Mouse (Mus musculus) layer of hippocampus, adult 2 months (tissue): ENCODE data around the gene Tpcn2. TPM values are rescaled to one million over a fixed set of nuclear protein-coding genes. Genes with fewer than 3 reads are reported as not detected.

Experiments used
- DNase-seq, 2 experiments: peaks; one replicate each; pipeline ENCODE4 v3.0.0; 2022; ENCODE audit warnings: low spot score in 2 of 2
- H3K27ac ChIP-seq: fragments of 200-600 bp; 2 replicates; pipeline ENCODE4 v1.8.1; 2022
- H3K4me3 ChIP-seq: fragments of 200-600 bp; 2 replicates; pipeline ENCODE4 v1.8.1; 2022; ENCODE audit warnings: mild to moderate bottlenecking
- CTCF ChIP-seq: fragments of 200-600 bp; conservative IDR thresholded peaks from 2 replicates; pipeline ENCODE4 v1.8.1; 2022; ENCODE audit warnings: antibody characterized with exemption, mild to moderate bottlenecking, moderate library complexity
- total RNA-seq, 2 experiments: library from RNA; stranded (reverse); gene quantifications; 2 replicates each; pipeline ENCODE4 v1.2.3; 2021

Gene Tpcn2
- total RNA-seq, 2 experiments from 2014 or later, result 5.8 to 8.3 TPM

DNA sequence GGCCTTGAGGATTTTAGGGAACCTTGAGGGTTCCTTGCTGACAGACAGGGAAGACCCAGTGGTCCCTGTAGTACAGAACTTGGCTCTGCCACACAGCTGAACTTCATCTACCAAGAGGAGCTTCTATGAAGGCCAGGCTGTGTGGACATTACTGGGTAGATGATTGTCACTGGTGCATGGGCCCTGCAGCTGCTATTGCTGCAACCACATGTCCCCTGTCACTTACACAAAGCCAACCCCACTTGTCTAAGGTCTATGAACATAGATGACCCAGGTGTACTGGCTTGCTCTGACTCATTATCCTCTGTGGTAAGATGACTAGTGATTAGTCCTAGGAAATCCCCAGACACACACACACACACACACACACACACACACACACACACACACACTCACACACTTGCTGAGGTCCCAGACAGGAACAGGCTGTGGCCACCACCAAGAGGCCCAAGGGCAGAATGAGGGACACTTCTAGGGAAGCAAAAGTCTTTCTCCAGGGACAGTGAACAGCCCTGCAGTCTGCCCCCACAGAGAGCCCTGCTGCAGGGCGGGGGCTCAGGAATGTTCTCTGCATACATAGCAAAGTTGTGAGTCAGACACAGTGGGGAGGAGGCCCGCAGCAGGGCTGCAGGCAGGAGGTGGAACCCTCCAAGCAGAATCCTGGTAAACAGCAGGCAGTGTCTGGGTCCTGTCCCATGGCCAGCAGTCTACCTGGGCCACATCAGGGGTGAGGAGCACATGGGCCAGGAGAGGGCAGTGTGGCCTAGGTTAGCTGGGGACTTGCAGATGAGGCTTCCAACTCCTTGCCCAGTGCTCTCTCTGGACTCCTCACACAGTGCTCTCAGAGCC, 61.7 kb downstream of the Tpcn2 start:
- Histone ChIP-seq H3K27ac (no peak overlapping the region), H3K4me3 (no peak overlapping the region)
- TF ChIP-seq CTCF, result peak; percentile 44
- DNase-seq, result peak; percentile 13 to 41

DNA sequence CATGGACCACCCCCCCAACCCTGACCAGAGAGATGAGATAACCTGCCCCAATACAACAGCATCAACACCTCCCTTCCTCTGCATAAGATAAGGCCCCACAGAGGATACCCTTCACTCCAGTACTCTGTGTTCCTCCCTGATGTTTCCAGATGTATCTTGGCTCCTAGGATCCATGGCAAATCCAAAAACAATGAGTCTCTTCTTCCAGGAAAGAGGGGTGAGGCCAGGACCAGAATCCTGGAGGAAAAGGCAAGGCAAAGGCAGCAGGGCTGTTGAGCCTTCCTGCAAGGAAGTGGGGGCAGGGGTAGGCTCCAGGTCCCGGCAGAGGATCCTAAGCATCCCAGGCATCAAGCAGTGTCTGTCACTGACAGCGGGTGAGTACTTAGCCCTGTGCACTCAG, 62.5 kb downstream of the Tpcn2 start:
- no peak overlapping the region for H3K4me3 ChIP-seq
- H3K27ac ChIP-seq, result no peak overlapping the region
- no peak for DNase-seq
- no peak for TF ChIP-seq CTCF

DNA sequence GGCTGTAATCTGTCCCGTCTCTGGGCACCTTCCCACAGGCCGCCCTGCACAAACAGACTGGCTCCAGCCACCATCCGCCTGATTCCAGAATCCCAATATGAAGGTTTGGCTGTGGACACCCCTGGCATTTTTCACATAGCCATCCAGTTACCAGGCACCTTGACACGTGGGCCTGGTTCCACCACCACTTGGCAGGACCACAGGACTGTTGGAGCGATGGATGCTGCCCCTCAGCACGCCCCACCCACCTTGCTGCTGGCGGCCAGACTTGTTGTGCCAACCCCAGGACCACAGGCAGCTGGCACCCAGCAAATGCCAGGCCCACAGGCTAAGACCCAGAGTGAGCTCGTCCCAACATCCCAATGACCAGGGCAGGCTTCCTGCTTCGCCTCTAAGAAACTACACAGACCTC, 64.4 kb downstream of the Tpcn2 start:
- no peak overlapping the region for H3K4me3 ChIP-seq
- no peak overlapping the region for H3K27ac ChIP-seq
- DNase-seq, result no peak
- TF ChIP-seq CTCF, result no peak

DNA sequence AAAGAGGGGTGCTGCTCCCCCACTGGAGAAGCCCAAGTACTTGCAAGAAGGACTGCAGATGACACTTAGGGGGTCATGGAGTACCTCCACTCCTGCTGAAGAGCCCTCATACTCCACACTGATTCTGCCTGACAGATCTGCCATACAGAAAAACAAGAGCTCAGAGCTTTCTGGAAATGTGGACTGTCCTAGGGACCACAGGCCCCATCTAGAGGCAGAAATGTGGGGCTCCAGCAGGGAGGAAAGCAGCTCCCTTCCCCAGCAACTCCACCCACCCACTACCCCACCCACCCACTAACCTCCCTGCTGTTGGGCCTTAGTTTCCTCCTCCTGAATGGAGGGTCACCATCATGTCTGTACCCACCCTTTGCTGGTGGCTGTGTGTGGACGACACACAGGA, 67.2 kb downstream of the Tpcn2 start:
- Histone ChIP-seq H3K4me3 (no peak overlapping the region), H3K27ac (no peak overlapping the region)
- DNase-seq, result no peak
- peak; percentile 62 for TF ChIP-seq CTCF

DNA sequence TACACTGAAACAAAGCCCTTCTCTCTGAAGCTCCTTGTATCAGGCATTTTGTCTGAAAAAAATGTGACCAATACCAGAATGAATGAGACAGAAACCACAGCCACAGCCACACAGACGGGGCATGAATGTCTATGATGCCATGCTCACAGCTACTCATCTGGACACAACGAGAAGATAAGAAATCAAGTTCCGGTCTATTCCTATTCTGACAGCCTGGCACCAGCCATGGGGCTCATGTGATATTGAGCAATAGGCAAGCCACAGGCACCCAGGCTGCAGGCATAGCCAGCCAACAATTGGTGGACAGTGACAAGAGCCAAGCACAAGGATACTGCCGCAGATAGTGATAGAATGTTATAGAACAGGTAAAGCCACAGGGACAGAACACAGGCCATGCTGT, 68.3 kb downstream of the Tpcn2 start:
- no peak for TF ChIP-seq CTCF
- H3K27ac ChIP-seq, result no peak overlapping the region
- DNase-seq, result no peak
- H3K4me3 ChIP-seq, result no peak overlapping the region

DNA sequence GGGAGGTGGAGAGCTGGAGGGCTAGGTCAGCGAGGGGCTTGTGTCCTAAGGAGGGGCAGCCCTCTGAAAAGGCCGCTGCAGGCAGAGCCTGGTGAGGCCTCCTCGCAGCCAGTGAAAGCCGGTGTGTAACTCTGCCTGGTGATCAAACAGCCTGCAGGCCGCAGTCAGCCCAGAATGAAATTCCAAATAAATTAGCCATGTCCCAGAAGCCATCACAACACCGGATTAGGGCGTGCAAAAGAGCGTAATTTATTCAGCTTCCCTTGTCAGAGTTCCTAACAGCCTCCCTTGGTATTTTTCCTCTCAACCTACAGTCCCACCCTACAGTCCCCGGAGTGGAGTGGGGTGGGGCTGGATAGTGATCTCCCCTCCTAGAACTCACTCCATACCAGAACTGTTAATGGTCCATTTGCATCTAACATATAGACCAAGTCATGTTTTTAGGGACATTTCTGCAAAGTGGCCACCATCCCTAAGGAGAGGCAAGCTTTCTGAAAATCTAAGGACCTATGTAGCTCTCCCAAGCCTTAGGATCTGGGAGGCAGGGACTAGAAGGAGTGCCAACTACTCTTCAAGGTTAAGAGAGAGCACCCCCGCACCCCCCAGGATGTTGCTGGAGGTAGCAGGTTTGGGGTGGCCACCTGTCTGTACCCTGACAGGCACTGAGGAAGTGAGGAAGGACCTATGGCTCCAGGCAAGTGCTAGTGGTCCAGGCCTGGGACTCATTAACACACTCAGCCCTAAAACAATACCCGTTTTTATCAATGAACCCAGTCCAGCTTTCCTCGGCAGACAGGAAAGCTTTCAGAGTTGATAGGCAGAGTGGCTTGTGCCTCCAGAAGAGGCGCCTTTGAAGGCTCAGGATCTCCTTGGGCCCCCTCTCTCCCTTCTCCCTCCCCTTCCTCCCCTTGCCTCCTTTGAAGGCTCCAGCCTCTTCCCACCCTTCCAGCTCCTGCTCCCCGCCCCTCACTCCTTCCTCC, 71.8 kb downstream of the Tpcn2 start:
- no peak overlapping the region for H3K4me3 ChIP-seq
- no peak overlapping the region for H3K27ac ChIP-seq
- no peak for TF ChIP-seq CTCF
- no peak for DNase-seq

DNA sequence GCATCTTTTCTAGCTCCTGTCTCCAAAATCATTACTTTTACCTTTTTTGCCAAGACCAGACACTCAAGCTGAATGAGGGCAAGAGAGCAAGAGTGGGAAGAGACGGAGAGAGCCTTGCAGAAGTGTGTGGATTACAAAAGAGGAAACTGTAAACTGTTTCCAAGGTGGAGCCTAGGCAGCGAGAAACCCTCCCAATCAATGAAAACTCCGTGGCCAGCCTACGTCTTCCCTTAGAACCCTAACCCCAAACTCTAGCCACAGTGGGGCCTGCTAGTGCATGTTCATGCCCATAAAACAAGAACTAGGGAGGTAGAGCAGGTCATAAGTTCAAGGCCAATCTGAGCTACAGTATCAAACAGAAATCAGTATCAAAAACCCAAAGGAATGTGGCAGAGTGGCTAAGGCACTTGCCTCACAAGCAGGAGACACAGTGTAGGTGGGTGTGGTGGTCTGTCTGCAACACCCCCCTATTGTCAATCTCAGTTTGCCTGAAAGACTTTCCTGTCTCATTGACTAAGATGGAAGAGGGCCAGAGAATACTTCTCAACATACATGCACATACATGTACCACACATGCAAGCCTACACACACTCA, 73.2 kb downstream of the Tpcn2 start:
- H3K27ac ChIP-seq, result no peak overlapping the region
- H3K4me3 ChIP-seq, result no peak overlapping the region
- DNase-seq, result no peak
- no peak for TF ChIP-seq CTCF

DNA sequence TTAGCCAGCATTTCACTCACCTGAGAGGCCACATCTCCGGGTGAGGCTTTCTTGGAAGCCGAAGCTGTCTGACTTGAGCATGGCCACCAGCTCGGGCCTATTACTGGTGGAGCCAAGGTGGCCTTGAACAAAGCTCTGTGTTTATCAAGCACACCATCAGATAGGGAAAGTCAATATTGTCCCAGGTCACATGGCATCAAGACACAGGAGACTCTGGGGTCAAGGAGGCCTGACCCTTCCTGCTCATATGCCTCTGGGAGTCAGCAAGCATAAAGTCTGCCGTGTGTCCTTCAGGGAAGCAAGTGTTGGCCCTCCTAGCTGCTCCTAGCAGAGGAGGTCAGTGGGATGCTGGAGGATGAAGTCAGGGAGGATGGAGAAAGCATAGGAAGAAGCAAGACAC, 75.8 kb downstream of the Tpcn2 start, which contains the start of gene 1810010D01Rik:
1810010D01Rik (minus strand) TSS at position 114 of the 400 bp plus-strand sequence.
- Histone ChIP-seq H3K4me3 (no peak within 1 kb of the TSS), H3K27ac (peak within 1 kb of the TSS; percentile 86)
- no peak for DNase-seq
- no peak for TF ChIP-seq CTCF

DNA sequence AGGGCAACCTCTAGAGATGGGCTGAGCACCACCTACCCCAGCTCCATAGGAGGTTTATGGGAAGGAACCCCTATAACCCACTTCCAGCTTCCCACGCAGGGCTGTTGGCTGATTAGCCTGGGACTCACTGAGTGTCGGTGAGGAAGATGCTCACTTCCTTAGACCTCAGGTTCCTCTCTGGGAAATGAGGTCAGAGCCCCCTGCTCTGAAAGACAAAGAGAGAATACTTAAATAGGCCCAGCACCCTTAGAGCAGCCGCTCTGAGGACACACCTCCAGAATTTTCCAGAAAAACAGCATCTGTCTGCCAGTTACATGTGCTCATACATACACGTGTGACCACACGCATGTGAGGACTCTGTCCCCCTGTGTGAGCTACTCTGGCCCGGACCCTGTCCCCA, 77.0 kb downstream of the Tpcn2 start:
- Histone ChIP-seq H3K4me3 (no peak overlapping the region), H3K27ac (peak overlapping the region; percentile 86)
- TF ChIP-seq CTCF, result no peak
- DNase-seq, result no peak

DNA sequence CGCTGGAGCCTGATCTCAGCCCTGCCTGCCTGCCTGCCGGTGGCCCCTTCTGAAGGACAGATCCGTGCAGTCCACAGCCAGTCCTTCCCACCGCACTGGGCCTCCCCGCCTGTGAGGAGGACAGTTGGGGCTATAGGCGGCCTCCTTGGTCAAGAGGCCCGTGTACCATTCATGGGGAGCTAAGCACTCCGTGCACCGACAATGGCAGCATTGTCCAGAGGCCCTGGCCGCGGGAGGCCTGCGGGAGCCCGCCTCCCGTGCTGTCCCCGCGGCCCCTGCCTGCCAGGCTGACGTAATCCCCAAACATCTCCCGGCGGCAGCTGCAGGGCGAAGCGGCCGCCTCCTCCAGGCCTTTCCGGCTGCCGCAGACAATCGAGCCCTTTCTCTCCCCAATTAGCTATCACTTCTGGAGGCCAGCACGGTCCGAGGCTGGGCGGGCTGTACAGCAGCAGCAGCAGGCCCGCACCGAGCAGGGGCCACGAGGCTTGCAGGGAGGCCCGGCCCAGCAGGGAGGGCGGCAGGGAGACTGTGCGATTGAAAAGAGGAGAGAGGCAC, 77.7 kb downstream of the Tpcn2 start:
- Histone ChIP-seq H3K4me3 (peak overlapping the region; percentile 1; the same call in 1 of the 2 replicates), H3K27ac (peak overlapping the region; percentile 86)
- peak; percentile 37 for TF ChIP-seq CTCF
- peak; percentile 61 to 76 for DNase-seq

DNA sequence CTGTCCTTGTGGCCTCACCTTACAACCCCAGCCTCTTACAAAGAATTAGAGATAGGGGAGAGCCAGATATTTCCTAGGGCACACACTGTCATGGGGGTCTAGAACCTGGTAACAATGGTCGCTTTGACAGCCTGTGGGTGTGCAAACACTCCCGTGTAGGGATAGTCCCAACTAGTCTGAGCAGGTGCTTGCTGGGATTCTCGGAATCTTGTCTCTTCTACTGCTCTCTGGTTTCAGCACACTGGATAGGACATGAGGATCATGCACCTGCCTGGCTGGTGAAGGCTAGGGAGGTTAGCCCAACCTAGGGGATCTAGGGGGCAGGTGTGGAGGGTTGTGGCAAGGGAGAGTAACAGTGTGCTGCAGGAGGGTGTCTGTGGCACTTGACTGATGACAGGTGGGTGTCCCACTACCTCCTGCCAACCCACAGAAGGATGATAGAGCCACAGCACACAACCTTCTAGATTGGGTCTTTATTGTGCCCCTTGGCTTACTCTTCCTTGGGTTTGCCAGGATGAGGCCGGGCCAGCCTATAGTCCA, 78.4 kb downstream of the Tpcn2 start:
- no peak for TF ChIP-seq CTCF
- Histone ChIP-seq H3K27ac (peak overlapping the region; percentile 86), H3K4me3 (no peak overlapping the region)
- DNase-seq, result no peak

DNA sequence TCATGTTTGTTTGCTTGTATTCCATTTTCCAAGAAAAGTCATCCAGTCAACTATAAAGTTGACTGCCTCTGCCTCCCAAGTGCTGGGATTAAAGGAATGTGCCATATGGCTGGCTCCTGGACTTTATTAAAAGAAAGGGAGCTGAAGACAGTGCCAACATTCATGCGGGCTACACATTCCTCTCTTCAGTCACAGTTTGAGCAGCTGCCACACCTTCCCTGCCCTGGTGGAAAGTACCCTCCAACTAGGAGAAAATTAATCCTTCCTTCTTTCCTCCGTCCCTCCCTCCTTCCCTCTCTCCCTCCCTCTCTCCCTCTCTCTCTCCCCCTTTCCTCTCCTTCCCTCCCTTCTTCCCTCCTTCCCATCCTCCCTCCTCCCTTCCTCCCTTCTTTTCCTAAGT, 84.1 kb downstream of the Tpcn2 start:
- H3K27ac ChIP-seq, result no peak overlapping the region
- H3K4me3 ChIP-seq, result no peak overlapping the region
- TF ChIP-seq CTCF, result no peak
- no peak for DNase-seq
